Mouse (Mus musculus) kidney, postnatal 10 days (tissue): ENCODE results near the gene Zbtb16.

Experiments
- DNase-seq: peaks from one replicate; pipeline ENCODE4 v3.0.0; 2021; ENCODE audit warnings: mixed read lengths

The Zbtb16 gene

GRCm38 (mm10) chr9:48724733-48725132 is 111.3 kb downstream of the Zbtb16 start:
- DNase-seq = no peak

GRCm38 (mm10) chr9:48723511-48724304 is 112.3 kb downstream of the Zbtb16 start:
- DNase-seq = no peak

- DNase-seq = no peak
Measured at GRCm38 (mm10) chr9:48723025-48723424, 113.0 kb downstream of the Zbtb16 start.

GRCm38 (mm10) chr9:48722261-48722920 is 113.6 kb downstream of the Zbtb16 start:
- DNase-seq = no peak

- no peak for DNase-seq
Measured at GRCm38 (mm10) chr9:48721655-48722054, 114.4 kb downstream of the Zbtb16 start.

- no peak for DNase-seq
Measured at GRCm38 (mm10) chr9:48721172-48721571, 114.8 kb downstream of the Zbtb16 start.

- no peak for DNase-seq
Measured at GRCm38 (mm10) chr9:48720251-48720963, 115.6 kb downstream of the Zbtb16 start.

GRCm38 (mm10) chr9:48719619-48720018 is 116.4 kb downstream of the Zbtb16 start:
- no peak for DNase-seq

GRCm38 (mm10) chr9:48716549-48716948 is 119.5 kb downstream of the Zbtb16 start:
- no peak for DNase-seq

- no peak for DNase-seq
Measured at GRCm38 (mm10) chr9:48715042-48715441, 121.0 kb downstream of the Zbtb16 start.

- no peak for DNase-seq
Measured at GRCm38 (mm10) chr9:48713779-48714178, 122.2 kb downstream of the Zbtb16 start.

GRCm38 (mm10) chr9:48712985-48713765 is 122.8 kb downstream of the Zbtb16 start:
- DNase-seq = no peak

- DNase-seq = no peak
Measured at GRCm38 (mm10) chr9:48711826-48712225, 124.2 kb downstream of the Zbtb16 start.

- DNase-seq = no peak
Measured at GRCm38 (mm10) chr9:48711296-48711781, 124.7 kb downstream of the Zbtb16 start.

GRCm38 (mm10) chr9:48710355-48711295 is 125.4 kb downstream of the Zbtb16 start:
- DNase-seq = no peak

- DNase-seq = no peak
Measured at GRCm38 (mm10) chr9:48707824-48708229, 128.2 kb downstream of the Zbtb16 start.

- no peak for DNase-seq
Measured at GRCm38 (mm10) chr9:48707134-48707823, 128.7 kb downstream of the Zbtb16 start.

GRCm38 (mm10) chr9:48701296-48701695 is 134.7 kb downstream of the Zbtb16 start:
- no peak for DNase-seq

GRCm38 (mm10) chr9:48700871-48701270 is 135.2 kb downstream of the Zbtb16 start:
- no peak for DNase-seq

GRCm38 (mm10) chr9:48697470-48697815 is 138.6 kb downstream of the Zbtb16 start:
- DNase-seq = no peak
